Mouse (Mus musculus): ENCODE results near the gene Krt8.

Gene Krt8

DNA sequence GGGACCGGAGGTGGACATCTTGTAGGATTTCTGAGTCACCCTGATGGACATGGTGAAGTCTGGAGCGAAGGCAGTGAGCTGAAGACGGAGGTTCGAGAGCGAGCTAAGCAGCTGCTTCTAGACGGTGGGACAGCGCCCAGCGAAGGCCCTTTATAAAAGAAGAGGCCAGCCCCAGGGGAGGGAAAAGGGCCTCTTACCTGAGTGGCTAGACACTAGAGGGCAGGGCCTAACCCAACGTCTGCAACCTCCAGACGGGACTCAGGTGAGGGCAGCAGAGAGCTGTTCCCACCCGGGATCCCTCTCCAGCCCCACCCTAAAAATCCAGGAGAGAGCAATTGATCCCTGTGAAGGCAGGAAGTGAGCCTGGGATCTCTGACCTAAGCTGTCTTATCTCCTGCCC lies at the start of gene Krt8:
Gene Krt8 (minus strand): TSS at position 294 of the 400 bp plus-strand sequence.
- in situ Hi-C loops (cut with MboI; ENCODE audit: low sequenced_read_pairs) = no loop called here

DNA sequence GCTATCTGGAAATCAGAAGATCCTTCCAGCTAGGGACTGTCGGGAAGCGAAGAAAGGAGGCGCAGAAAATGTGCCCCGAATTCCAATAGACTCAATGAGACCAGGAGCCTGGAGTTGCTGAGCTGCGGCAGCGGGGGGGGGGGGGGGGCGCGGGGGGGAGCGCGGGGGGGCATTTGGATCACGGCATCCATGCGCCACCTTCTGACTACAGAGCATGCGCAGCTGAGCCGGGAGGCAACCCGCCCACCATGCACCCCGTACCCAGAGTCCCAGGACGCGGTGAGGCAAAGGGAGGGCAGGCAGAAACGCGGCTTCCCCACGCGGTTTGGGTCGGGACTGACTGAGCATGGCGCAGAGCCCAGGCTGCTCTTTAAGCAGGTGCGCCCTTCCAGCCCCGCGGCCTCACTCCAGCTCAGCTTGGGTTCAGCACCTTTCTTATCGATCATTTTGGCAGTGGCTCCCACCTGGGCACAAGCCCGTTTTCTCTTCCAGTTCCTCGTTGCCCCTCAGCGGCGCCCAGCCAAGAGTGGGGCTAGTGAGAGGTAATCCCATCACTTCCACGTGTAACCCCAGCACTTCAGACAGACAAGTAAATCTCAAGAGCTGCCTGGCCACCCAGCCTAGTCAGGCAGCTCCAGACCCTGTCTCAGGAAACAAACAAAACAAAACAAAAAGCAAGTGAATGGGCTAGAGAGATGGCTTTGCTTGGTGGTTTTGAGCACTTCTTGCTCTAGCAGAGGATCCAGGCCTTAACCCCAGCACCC lies 47.8 kb upstream of the Krt8 start:
- in situ Hi-C loops (cut with MboI; ENCODE audit: low sequenced_read_pairs) = loop anchor here (25.0 kb wide), 1 partner anchor 715 kb away; no protein-coding TSS in a partner anchor

DNA sequence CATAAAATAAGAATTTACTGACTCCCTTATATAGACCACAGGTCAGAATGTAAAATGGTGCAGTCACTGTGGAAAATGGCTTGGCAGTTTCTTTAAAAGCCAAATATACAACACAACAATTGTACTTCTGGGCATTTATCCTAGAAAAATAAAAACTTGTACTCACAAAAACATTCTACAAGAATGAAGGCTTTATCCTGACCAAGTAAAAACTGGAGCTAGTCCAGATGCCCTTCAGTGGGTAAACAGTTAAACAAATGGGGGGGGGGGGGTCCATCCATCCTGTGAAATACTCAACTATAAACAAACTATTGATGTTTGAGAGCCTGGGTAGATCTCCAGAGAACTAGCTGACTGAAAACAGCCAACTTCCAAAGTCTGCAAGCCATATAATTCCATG lies 45.6 kb upstream of the Krt8 start:
- in situ Hi-C loops (cut with MboI; ENCODE audit: low sequenced_read_pairs) = loop anchor here (25.0 kb wide), 1 partner anchor 713 kb away; no protein-coding TSS in a partner anchor

DNA sequence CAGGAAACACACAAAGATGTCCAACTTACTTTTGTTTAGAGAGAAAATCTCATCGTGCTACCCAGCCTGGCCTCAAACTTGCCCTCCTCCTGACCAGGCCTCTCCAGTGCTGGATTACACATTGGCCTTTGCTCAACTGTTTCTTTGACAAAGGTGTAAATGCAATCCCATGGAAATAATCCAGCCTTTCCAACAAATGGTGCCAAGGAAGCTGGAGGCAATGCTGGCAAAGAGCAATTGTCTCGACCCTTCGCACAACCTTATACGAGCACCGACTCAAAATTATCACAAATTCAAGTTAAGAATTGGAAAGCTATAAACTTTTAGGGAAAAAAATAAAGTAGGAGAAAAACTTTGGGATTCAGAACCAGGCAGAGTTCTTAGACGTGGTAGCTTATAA lies 43.7 kb upstream of the Krt8 start:
- in situ Hi-C loops (cut with MboI; ENCODE audit: low sequenced_read_pairs) = no loop called here

DNA sequence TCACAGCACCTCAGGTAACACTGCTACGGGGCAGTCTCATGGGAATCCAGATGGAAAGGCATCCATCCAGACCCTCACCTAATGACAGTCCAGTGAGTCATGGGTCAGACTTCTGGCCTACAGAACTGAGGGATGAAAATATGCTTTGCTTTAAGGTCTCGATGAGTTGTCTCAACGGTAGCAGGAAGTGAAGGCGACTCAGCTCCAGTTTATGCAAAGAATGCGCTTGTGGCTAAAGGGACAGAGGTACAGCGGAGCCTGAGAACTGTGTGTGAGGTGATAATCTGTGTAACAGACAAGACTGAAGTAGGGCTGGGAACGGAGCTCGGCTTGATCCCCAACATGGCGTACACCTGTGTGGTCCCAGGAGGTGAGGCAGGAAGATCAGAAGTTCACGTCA lies 41.4 kb upstream of the Krt8 start:
- in situ Hi-C loops (cut with MboI; ENCODE audit: low sequenced_read_pairs) = no loop called here

DNA sequence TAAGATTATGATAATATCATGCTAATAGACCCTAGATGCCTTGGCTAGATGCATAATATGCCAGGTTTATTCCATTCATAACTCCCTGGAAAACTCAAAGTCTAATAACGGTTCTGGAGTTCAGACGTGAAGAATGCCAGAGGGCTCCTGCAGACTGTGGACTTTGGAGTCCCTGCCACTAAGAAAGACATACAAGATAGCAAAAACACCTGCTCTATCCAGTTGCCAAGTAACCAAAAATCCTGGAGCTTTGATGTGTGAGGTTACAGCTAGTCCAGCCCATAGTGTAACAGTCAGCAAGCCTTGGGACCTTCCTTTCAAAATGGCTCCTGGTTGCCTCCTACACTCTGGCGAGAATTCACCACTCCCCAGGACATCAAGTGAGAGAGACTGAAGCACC lies 40.5 kb upstream of the Krt8 start:
- in situ Hi-C loops (cut with MboI; ENCODE audit: low sequenced_read_pairs) = no loop called here

DNA sequence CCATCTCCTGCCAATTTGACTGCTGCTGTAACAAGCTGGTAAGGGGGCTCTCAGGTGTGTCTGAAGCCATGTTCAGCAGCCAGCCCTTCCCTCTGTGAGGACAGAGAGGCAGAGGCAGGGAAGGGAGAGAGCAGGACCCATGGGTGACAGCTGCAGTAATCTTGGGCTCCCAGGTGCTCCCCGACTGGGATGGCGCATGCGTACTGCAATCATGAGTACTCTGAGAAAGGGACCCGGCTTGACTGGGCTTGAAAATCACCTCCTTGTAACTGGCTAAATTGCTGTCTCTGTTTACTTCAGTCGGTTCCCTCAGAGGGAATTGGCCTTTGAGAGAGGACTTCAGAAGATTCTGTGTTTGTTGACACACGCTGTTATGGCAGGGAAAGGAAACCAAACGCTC lies 37.7 kb upstream of the Krt8 start:
- in situ Hi-C loops (cut with MboI; ENCODE audit: low sequenced_read_pairs) = no loop called here

DNA sequence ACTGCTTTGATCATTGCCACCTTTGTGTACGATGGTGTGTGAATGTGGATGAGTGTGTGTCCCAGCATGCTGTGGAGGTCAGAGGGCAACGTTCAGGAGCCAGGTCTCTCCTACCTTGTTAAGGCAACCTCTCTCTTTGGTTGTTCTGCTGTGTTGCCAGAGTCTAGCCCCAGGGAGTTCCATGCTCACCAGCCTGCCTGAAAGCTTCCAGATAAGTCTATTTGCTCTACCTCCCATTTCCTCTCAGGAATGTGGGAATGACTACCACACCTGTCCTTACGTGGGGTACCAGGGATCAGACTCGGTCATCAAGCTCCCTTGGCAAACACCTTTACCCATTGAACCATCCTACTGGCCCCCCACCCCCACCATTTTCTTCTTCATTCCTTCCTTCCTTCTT lies 36.0 kb upstream of the Krt8 start:
- in situ Hi-C loops (cut with MboI; ENCODE audit: low sequenced_read_pairs) = no loop called here

DNA sequence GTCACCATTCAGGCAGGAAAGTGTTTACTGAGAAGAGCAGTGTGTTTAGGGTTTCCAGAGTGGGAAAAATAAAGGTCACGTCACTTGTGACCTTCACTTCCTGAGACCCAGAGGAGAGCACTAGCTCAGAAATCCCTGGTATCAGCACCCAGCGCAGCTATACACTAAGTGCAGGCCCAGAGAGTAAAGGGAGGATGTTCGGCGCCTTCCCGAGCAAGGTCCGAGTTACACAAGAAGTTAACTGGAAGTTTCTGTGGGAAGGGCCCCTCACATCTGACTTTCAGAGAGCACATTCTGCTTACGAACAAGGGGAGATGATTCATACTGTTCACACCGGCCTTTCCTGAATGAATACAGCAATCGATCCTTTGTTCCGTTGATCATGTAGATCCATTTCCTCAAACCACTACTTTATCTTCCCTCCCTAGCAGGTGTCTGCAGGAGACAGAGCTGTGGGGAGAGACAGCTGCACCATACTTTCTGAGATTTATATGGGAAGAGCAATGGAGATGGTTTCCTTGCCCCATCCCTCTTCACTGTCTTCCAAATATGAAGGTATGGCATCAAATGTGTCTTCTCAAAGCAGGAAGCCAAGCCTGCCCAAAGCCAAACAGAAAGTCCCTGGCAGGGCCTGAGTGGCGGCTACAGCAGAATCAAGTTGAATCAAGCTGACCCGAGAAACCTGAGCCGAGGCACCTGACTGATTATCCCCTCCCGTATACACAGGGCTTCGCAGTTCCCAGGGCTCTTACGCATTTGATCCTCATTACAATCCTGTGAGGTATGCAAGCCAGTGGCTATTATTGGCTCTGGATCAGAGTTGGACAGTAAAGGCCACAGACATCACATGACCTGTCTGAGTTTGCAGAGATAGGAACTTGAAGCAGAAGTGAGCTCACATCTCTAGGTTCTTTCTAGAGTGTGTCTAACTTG lies 30.1 kb upstream of the Krt8 start:
- in situ Hi-C loops (cut with MboI; ENCODE audit: low sequenced_read_pairs) = no loop called here

DNA sequence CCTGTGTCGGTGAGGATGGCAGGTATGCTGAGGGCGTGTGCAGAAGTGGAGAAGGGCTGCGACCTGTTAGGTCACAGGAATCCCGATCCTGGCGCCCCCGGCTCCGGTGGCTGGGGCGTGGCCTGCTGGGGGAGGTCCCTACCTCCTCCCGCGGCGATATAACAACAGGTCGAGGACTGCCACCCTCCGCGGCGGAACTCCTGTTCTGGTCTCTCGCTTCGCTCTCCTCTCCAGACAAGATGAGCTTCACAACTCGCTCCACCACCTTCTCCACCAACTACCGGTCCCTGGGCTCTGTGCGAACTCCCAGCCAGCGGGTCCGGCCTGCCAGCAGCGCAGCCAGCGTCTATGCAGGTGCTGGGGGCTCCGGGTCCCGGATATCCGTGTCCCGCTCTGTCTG lies 23.8 kb upstream of the Krt8 start, which contains the start of gene Krt18:
Gene Krt18 (plus strand): TSS at position 141 of the 400 bp plus-strand sequence.
- in situ Hi-C loops (cut with MboI; ENCODE audit: low sequenced_read_pairs) = no loop called here

DNA sequence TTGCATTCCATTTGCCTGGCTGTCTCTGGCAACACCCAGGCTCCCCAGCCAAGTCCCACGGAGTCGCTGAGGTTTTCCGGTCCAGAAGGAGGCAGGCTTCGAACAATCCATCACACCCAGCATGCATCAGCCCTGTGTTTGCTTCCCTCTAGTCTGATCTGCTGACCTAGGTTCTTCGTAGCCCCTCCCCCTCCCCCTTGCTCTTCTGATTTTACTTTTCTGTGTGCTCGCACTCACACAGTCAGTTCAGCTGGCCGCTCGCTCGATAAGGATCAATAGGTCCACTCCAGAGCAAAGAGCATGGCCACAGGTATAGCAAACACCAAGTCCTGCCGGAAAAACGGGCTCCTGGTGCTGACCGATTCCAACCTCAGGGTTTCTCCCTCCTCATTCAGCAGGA lies 22.1 kb upstream of the Krt8 start:
- in situ Hi-C loops (cut with MboI; ENCODE audit: low sequenced_read_pairs) = no loop called here

DNA sequence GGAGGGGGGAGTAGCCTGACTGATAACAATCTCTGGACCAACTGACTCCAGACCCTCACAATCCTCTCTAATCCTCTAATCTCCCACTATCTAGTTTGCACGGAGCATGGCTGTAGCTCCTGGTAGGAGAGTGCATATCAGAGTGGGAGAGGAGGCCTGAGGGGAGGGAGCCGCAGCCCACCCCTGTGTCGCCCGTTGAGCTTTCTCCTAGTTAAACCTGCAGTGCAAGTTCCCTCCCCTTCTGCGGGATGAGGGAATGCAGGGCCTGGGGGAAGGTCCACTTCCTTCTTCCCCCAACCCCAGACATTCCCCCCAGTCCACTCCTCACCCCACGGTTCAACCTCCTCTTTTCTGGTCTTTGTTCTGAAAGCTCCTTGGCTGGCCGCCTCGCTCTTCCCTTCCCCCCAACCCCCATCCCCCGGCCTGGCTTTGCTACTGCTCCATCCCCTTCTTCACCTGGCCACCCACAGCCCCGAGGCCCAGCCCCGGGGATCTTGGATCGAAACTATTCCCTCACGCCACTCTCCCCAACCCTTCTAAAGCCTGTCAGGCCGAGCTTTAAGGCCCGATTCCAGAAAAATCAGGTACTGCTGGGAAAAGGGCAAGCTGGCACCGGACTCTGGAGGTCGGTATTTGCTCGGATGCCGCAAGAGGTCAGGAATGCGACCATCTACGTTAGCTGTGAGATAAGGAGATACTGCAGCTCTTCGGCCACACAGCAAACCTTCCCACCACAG lies 21.0 kb upstream of the Krt8 start:
- in situ Hi-C loops (cut with MboI; ENCODE audit: low sequenced_read_pairs) = no loop called here

DNA sequence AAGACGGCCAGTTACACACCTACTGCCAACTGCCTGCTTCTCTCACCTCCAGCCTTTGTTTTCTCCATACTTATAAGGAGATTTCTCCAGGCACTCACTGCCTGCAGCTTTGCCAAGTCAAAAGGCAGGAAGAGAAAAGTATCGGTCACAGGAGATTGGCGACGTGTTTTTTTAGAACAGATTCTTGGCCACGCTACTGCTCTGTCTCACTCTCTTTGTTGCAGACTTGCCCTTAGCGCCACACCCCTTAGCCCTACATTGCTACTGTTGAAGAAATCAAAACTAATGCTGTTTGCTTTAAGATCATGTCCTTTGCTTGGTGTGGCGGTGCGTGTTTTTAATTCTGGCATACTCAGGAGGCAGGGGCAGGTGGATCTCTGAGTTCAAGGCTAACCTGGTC lies 19.6 kb upstream of the Krt8 start:
- in situ Hi-C loops (cut with MboI; ENCODE audit: low sequenced_read_pairs) = no loop called here

DNA sequence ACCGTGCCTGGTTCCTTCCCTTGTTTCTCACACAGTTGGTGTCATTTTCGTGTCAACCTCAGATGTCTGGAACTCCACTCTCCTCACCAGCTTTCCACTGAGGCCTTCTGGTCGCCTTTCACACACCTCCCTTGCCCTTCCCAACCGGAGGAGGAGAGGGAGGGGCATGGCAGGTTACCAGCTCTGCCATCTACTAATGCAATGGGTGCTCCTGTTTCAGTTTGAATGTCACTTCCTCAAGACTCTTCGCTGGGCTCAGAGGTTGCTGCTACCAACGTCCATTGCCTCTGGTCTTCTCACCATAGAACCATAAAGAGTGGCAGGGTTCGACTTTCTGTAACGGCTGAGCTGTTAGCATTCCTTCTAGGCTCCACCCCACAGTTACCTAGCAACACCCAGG lies 18.2 kb upstream of the Krt8 start:
- in situ Hi-C loops (cut with MboI; ENCODE audit: low sequenced_read_pairs) = no loop called here

DNA sequence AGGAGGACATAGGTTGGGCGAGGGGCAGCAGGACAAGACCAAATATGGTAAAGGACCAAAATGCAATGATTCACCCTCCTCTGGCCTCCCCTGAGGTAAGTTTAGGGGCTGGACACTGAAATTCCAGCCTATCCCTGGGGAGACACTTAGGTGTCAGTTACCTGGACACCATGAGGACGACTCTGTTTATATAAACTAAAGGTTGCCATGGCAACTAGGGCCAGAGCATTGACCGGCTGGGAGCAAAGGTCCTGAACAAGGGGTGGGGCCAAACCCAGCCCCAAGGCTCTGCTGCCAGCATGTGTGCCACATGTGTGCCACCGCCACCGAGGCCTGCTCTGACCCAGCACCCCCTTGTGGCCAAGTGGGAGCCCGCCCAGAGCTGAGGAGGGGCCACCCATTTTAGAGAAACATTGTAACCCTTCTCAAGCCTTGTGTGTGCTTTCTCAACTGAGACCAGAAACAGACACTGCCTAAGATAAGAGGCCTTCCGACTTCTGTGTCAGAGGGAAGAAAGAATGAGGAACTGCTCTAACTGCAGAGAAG lies 13.7 kb upstream of the Krt8 start:
- in situ Hi-C loops (cut with MboI; ENCODE audit: low sequenced_read_pairs) = no loop called here

DNA sequence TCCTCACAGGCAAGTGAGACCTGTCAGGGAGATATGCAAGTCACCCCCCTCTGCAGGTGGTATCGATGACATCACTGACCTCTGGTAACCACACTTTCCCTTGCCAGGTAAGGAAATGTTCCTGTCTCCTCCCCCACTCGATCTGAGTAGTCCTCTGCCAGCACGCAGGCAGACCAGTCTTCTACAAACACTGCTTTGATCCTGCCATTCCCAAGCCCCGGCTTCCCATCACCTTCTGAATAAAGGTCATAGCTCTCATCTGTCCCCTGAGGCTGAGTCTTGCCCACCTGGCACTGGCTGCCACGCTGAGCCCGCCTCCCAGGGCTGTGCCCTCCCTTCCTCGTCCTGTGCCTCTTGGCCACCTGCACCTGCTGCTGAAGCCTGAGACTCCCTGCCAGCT lies 12.5 kb upstream of the Krt8 start:
- in situ Hi-C loops (cut with MboI; ENCODE audit: low sequenced_read_pairs) = no loop called here

DNA sequence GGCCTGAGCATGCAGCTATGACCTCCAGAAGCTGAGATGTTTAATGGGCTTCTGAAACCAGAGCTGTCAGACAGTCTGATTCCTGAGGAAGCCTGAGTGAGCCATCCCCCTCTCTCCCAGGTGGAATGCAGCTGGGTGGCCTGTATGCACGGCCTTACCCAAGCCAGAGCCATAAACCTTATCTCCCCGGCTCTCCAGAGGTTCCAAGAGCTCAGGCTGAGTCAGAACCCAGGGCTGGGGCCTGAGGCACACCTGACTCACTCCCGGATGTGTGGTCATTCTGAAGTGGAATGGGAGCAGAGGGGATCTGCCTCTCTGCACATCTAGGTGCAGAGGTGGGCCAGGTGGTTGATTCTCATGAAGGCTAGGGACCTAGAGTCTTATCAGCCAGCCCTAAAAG lies 11.8 kb upstream of the Krt8 start:
- in situ Hi-C loops (cut with MboI; ENCODE audit: low sequenced_read_pairs) = no loop called here

DNA sequence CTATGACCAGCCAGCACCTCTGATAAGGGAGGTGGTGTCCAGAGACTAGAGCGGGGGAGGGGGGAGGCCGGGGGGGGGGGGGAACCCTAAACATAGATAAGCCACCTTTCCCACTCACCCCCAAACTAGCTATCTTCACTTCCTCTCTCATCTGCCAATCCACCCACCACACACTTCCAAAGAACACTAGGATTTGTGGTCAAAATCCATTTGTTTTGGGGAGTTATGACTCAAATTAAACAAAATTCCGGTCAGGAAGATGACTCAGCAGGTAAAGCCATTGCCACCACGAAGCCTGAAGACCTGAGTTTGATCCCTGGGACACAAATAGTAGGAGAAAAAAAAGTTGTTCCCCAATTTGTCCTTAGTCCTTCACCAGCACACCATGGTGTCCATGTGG lies 10.6 kb upstream of the Krt8 start:
- in situ Hi-C loops (cut with MboI; ENCODE audit: low sequenced_read_pairs) = no loop called here

DNA sequence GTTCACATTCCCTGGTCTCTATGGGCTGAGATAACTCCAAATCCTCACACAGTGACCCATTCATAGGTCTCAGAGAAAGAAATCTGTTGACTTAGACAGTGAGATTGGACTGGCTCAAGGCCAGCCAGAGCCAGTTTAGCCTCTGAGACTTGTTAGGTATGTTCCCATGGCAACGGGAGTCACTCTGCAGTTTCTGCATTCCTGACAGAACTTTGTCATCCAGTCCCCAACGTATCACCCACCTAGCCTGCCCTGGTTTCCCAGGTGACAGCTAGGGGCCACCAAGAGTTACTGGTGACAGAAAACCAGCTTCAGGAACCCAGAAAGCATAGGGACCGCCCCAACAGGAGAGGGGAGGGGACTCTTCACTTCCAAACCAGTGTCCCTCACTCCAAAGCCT lies 9.4 kb upstream of the Krt8 start:
- in situ Hi-C loops (cut with MboI; ENCODE audit: low sequenced_read_pairs) = no loop called here

DNA sequence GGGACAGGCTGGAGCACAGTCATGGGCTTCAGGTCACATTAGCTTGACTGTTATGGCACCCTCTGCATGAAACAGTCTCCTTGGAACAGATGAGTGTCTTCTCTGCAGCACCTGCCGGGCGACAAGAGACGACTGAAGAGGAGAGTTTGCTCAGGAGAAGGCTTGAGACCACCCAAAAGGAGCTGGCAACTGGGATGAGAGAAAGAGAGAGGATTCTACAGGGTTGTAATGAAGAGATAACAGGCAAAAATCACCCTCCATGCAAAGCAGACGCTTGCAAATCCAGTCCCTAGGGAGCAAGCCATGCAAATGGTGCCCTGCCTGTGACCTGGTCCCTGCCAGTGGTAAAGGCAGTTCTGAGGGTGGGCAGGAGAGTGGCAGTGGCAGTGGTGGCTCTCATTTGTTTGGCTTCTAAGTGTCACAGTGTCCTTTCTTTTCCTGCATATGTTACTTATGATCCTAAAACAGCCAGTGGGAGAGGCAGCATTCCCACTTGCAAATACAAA lies 8.0 kb upstream of the Krt8 start:
- in situ Hi-C loops (cut with MboI; ENCODE audit: low sequenced_read_pairs) = no loop called here

Data from CH12F3 (cell line).